Mouse (Mus musculus) neural tube, embryonic 15.5 days (tissue): Measurements from ENCODE around the gene Cnot2. TPM values are rescaled to one million over a fixed set of nuclear protein-coding genes. Genes with fewer than 3 reads are reported as not detected.
"Not testable (repeated sequence)": the region's sequence is repeated elsewhere in the genome, so short reads cannot be mapped to it uniquely, and the experiment has no call there.

Experiments
- ATAC-seq: fragments of 200-750 bp; cut with Nextera tagmentation; 2 replicates; pipeline ENCODE4 v1.8.0; 2017; ENCODE audit warnings: mild to moderate bottlenecking, moderate TSS enrichment, moderate library complexity; ENCODE audit not compliant: low FRiP score
- H3K27ac ChIP-seq: fragments of 300-500 bp; sonication (generic); replicated peaks from 2 replicates; pipeline ENCODE4 v1.5.1; 2015; ENCODE audit warnings: mild to moderate bottlenecking, inconsistent platforms
- H3K27me3 ChIP-seq: fragments of 300-500 bp; sonication (generic); replicated peaks from 2 replicates; pipeline ENCODE4 v1.6.1; 2015; ENCODE audit warnings: inconsistent platforms
- H3K36me3 ChIP-seq: fragments of 300-500 bp; sonication (generic); 2 replicates; pipeline ENCODE4 v1.6.1; 2015; ENCODE audit warnings: inconsistent platforms
- H3K4me1 ChIP-seq: fragments of 300-500 bp; sonication (generic); 2 replicates; pipeline ENCODE4 v1.6.1; 2015; ENCODE audit warnings: inconsistent platforms
- H3K4me2 ChIP-seq: fragments of 300-500 bp; sonication (generic); 2 replicates; pipeline ENCODE4 v1.6.1; 2015; ENCODE audit warnings: inconsistent platforms, mild to moderate bottlenecking, moderate library complexity
- H3K4me3 ChIP-seq: fragments of 300-500 bp; sonication (generic); replicated peaks from 2 replicates; pipeline ENCODE4 v1.5.1; 2015; ENCODE audit warnings: mild to moderate bottlenecking, inconsistent platforms
- H3K9ac ChIP-seq: fragments of 300-500 bp; sonication (generic); replicated peaks from 2 replicates; pipeline ENCODE4 v1.6.1; 2015; ENCODE audit warnings: mild to moderate bottlenecking, inconsistent platforms
- H3K9me3 ChIP-seq: fragments of 300-500 bp; sonication (generic); replicated peaks from 2 replicates; pipeline ENCODE4 v1.6.1; 2016; ENCODE audit warnings: inconsistent platforms
- WGBS: fragments of 180-500 bp; shearing (Covaris S2); methylation state at CpG from one replicate; pipeline ENCODE4 v1.1.7; 2015; ENCODE audit warnings: mixed read lengths; 5-methylcytosine and 5-hydroxymethylcytosine counted together
- polyA plus RNA-seq: library from polyadenylated mRNA; unstranded; fragments of >200 nt; fragmentation: Nextera tagmentation; extraction: Ambion mirVana; gene quantifications from 2 replicates; pipeline ENCODE4 v1.2.1, GENCODE M21; 2015

The Cnot2 gene
- polyA plus RNA-seq, 1 experiment from 2014 or later = 82.9 TPM

DNA sequence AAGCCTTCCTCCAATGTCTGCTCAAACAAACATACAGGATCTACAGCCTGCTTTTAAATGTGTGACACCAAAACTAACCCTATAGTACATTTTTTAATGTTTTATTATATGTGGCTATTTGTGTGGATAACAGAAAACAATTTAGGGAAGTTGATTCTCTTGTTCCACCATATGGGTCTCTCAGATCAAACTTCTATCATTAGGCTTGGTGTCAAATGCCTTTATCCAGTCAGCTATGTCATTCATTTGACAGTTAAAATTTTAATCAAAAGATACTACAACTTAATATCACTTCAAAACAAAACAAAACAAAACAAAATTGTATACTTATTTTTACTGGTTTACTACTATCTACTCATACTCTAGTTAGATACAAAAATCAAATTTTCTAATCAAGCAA is 2.9 kb downstream of the Cnot2 start:
- Histone ChIP-seq H3K36me3 (no peaks in the 10 kb centered on the region), H3K9me3 (no peaks in the 10 kb centered on the region), H3K4me1 (peaks cover 34% of the 10 kb centered on the region), H3K4me2 (no peak overlapping the region), H3K4me3 (no peak overlapping the region), H3K9ac (no peak overlapping the region), H3K27ac (no peak overlapping the region), H3K27me3 (no peaks in the 10 kb centered on the region)
- ATAC-seq = no peak

DNA sequence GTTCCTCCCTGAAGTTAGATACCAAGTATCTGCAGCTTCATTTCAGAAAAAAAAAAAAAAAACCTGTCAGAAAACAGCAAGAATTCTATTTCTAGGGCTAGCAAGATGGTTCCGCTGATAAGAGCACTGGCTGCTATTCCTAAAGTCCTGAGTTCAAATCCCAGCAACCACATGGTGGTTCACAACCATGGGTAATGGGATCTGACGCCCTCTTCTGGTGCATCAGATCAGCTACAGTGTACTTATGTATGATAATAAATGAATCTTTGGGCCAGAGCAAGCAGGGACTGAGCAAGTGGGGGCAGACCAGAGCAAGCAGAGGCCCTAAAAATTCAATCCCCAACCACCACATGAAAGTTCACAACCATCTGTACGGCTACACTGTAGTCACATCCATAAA is 4.1 kb downstream of the Cnot2 start:
- Histone ChIP-seq H3K27ac (no peak overlapping the region), H3K4me3 (no peak overlapping the region), H3K9ac (no peak overlapping the region), H3K27me3 (no peaks in the 10 kb centered on the region), H3K9me3 (no peaks in the 10 kb centered on the region), H3K4me1 (peaks cover 26% of the 10 kb centered on the region), H3K36me3 (no peaks in the 10 kb centered on the region), H3K4me2 (no peak overlapping the region)
- no peak for ATAC-seq
- WGBS = 83% methylated on average over 3 of the region's 3 CpGs

- peaks cover 25% of the 10 kb centered on the region for H3K4me1 ChIP-seq
- 80% methylated on average over 2 of the region's 2 CpGs for WGBS
Observed at GRCm38 (mm10) chr10:116576071-116576470, 5.2 kb downstream of the Cnot2 start.

GRCm38 (mm10) chr10:116570526-116570925 is 10.8 kb downstream of the Cnot2 start:
- WGBS = 86% methylated on average over 7 of the region's 7 CpGs
- Histone ChIP-seq H3K9ac (no peak overlapping the region), H3K36me3 (no peaks in the 10 kb centered on the region), H3K9me3 (no peaks in the 10 kb centered on the region), H3K27me3 (no peaks in the 10 kb centered on the region), H3K27ac (no peak overlapping the region), H3K4me1 (peaks cover 11% of the 10 kb centered on the region), H3K4me2 (no peak overlapping the region), H3K4me3 (no peak overlapping the region)
- ATAC-seq = no peak

More at GRCm38 (mm10) chr10:116576071-116576470, 5.2 kb downstream of the Cnot2 start:
- not testable (repeated sequence) for H3K36me3 ChIP-seq, H3K9ac ChIP-seq, H3K27me3 ChIP-seq, H3K4me3 ChIP-seq, H3K4me2 ChIP-seq, H3K9me3 ChIP-seq, ATAC-seq, H3K27ac ChIP-seq

GRCm38 (mm10) chr10:116568539-116568938 is 12.8 kb downstream of the Cnot2 start:
- Histone ChIP-seq H3K27me3 (no peaks in the 10 kb centered on the region), H3K36me3 (no peaks in the 10 kb centered on the region), H3K9me3 (no peaks in the 10 kb centered on the region), H3K9ac (no peak overlapping the region), H3K4me2 (no peak overlapping the region), H3K27ac (no peak overlapping the region), H3K4me3 (no peak overlapping the region), H3K4me1 (peaks cover 8% of the 10 kb centered on the region)
- 83% methylated on average over 1 of the region's 1 CpGs for WGBS
- no peak for ATAC-seq

GRCm38 (mm10) chr10:116567491-116568405 is 13.6 kb downstream of the Cnot2 start:
- 84% methylated on average over 7 of the region's 7 CpGs for WGBS
- no peak for ATAC-seq
- no peaks in the 10 kb centered on the region for H3K27me3 ChIP-seq
- no peak overlapping the region for H3K27ac ChIP-seq
- no peak overlapping the region for H3K9ac ChIP-seq
- H3K4me1 ChIP-seq = peaks cover 3% of the 10 kb centered on the region; the same call in 1 of the 2 replicates
- H3K4me2 ChIP-seq = no peak overlapping the region
- no peaks in the 10 kb centered on the region for H3K36me3 ChIP-seq
- no peak overlapping the region for H3K4me3 ChIP-seq
- H3K9me3 ChIP-seq = no peaks in the 10 kb centered on the region

- H3K27me3 ChIP-seq, H3K4me2 ChIP-seq, H3K4me3 ChIP-seq, H3K4me1 ChIP-seq, H3K36me3 ChIP-seq, ATAC-seq, H3K27ac ChIP-seq, H3K9ac ChIP-seq, H3K9me3 ChIP-seq: not testable (repeated sequence)
- WGBS = 88% methylated on average over 4 of the region's 4 CpGs
Observed at GRCm38 (mm10) chr10:116566492-116566891, 14.8 kb downstream of the Cnot2 start.

DNA sequence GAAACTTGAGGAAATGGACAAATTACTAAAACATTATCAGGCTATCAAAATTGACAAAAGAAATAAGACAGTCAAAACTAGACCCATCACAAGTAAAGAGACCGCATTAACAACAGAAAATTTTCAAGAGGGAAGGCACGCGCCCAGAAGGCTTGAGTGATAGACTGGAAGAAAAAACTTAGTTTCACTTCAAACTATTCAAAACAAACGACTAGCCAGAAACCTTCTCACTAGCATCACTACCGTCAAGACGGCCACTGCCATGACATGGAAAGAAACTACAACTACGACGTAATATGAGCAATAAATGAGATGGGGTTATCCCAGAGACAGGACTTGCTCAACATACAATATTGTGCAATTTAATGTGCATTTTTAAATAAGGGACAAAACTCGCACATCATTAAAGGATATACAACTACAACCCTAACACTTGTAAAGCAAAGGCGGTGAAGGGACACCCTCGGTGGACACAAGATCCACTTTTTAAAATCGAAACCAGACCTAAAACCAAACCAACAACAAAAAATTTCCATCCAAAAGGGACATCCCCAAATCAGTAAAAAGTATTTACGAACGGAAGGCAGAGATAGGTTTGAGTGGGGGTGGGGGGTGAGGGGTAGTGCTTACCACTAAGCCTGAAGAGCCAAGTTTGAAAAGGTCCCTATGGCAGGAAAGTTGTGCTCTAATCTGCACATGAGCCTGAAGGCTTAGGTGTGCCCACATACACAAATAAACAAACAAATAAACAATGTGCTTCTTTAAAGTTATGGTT is 16.3 kb downstream of the Cnot2 start:
- H3K4me1 ChIP-seq = peaks cover 7% of the 10 kb centered on the region
- no peaks in the 10 kb centered on the region for H3K36me3 ChIP-seq
- no peaks in the 10 kb centered on the region for H3K27me3 ChIP-seq
- no peak overlapping the region for H3K4me3 ChIP-seq
- 94% methylated on average over 14 of the region's 14 CpGs for WGBS
- H3K27ac ChIP-seq = no peak overlapping the region
- H3K9me3 ChIP-seq = no peaks in the 10 kb centered on the region
- ATAC-seq = no peak
- no peak overlapping the region for H3K4me2 ChIP-seq
- H3K9ac ChIP-seq = no peak overlapping the region

DNA sequence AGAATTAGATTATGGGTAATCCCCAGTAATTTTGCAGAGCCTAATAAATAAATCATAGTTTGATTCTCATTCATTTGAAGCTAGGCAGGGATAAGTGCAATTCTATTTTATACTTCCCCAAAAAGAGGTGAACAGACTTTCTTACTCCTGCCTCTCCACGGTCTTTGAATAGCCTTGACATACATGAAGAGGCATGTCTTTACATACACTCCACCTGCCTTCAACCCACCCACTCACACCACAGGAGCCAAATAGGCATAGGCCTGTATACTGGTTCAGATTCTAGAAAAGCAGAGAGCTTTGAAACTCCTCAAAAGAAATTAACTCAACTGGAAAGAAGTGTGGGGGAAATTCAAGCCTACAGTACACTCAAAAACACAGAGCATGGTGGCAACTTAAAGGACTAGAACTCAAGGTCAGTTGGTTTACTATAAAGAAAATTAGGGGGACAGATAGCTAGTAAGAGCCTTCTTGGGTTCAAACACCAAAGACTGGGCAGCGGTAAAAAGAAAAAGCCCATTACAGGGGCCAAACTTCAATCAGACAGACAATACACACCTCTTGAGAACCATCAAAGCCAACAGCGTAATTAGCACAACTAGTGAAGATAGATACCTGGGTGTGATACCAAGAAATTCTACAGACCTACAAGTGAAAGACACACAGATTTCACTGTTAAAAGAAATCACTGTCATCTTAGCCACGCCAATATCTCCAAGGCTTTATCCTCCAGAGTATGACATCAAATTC is 18.4 kb downstream of the Cnot2 start:
- Histone ChIP-seq H3K4me3 (no peak overlapping the region), H3K4me1 (peaks cover 7% of the 10 kb centered on the region), H3K9me3 (no peaks in the 10 kb centered on the region), H3K4me2 (no peak overlapping the region), H3K27me3 (no peaks in the 10 kb centered on the region), H3K9ac (no peak overlapping the region), H3K36me3 (no peaks in the 10 kb centered on the region), H3K27ac (no peak overlapping the region)
- no peak for ATAC-seq
- 65% methylated on average over 4 of the region's 4 CpGs for WGBS

GRCm38 (mm10) chr10:116562210-116562609 is 19.1 kb downstream of the Cnot2 start:
- ATAC-seq = no peak
- no peaks in the 10 kb centered on the region for H3K36me3 ChIP-seq

DNA sequence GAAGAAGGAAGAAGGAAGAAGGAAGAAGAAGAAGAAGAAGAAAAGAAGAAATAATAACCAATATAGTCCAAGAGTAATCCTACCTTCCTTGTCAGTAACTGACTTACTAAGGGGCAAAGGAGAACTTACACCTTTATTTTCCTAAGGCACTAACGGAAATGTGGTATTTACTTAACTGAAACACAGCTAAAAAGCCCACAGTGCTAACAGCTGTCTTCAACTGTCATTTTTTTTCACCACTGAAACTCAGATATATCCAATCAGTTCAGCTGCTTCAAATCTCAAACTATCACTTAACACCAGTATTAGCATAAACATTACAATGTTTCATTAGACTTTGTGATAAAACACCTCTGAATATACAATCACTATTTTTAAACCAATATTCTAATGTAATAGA is 22.1 kb downstream of the Cnot2 start:
- Histone ChIP-seq H3K27ac (no peak overlapping the region), H3K4me2 (no peak overlapping the region), H3K9me3 (no peaks in the 10 kb centered on the region), H3K9ac (no peak overlapping the region), H3K4me3 (no peak overlapping the region), H3K36me3 (no peaks in the 10 kb centered on the region), H3K27me3 (no peaks in the 10 kb centered on the region), H3K4me1 (peaks cover 5% of the 10 kb centered on the region)
- 69% methylated on average over 1 of the region's 1 CpGs for WGBS
- ATAC-seq = no peak

More at GRCm38 (mm10) chr10:116562210-116562609, 19.1 kb downstream of the Cnot2 start:
- WGBS = 25% methylated on average over 4 of the region's 4 CpGs
- Histone ChIP-seq H3K27ac (no peak overlapping the region), H3K4me2 (no peak overlapping the region), H3K4me3 (no peak overlapping the region), H3K9me3 (no peaks in the 10 kb centered on the region), H3K27me3 (no peaks in the 10 kb centered on the region), H3K9ac (no peak overlapping the region), H3K4me1 (peaks cover 7% of the 10 kb centered on the region)
